Mouse (Mus musculus) lung, postnatal 0 days (tissue): Measurements from ENCODE around the gene Wsb1.

ENCODE experiments used
- CTCF ChIP-seq: IDR thresholded peaks from 2 replicates; pipeline ENCODE4 v1.5.1; 2016; ENCODE audit warnings: antibody characterized with exemption, mild to moderate bottlenecking
- EP300 ChIP-seq: IDR thresholded peaks from 2 replicates; pipeline ENCODE4 v1.6.1; 2016; ENCODE audit warnings: antibody characterized with exemption, mild to moderate bottlenecking, control low read depth

DNA sequence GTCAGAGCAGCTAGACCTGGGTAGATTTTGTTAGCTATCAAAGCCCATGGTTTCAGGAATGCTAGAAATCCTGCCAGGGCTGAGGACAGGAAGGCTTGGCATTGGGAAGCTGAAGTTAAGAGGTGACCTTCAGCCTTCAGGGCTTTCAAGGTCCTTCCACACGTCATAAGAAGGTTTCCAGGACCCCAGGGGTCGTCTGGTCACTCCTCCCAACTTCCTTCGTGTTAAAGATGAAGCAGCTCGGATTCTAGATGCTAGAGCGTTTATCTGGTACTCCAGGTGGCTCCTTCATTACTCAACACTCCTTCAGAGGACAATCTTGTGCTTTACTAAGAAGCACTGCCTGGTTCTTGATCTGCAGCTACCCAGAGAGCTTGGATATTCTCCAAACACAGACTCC, 45.4 kb downstream of the Wsb1 start:
- TF ChIP-seq CTCF: no peak
- TF ChIP-seq EP300: no peak
